Mouse (Mus musculus): Measurements from ENCODE around the gene Pygo2. TPM values are rescaled to one million over a fixed set of nuclear protein-coding genes. Genes with fewer than 3 reads are reported as not detected.

The Pygo2 gene
- polyA plus RNA-seq, 1 experiment from 2014 or later: 5.9 TPM

DNA sequence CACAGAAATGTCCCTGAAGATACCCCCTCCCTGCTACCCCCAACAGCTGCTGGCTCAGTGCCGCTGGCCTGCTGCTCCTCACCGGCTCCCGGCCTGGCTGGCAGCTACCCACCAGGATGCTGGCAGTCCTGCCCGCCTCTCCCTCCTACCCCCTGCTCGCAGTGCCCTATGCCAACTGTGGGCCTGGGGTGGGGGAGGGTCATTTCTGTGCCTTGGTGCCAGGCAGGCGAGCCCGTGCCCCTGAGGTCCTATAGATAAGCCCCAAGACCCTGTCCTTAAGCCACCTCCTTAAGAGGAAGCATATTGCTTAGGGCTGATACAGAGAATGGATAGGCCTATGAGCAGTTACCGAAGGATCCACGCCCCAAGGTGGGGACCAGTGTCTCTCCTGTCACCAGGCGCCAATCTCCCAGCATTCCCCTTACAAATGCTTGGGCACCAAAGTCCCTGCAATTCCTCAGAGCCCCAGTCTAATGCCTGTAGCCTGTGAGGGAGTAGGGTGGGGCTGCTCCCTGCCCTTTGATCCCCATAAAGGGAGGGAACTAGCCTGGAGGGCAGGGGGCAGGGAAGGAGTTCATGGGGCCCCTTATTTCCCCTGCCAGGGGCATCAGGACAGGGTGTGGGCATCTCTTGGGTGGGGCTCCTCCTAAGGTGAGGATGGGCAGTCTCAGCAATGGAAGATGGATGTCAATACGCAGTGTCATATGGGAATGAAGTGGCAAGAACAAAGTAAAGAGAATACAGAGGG, 41.7 kb upstream of the Pygo2 start:
- Histone ChIP-seq H3K27me3 (ENCODE audit: insufficient read depth, low read length) (peaks cover 12% of the 10 kb centered on the region), H3K4me1 (ENCODE audit: insufficient read depth) (peaks cover 51% of the 10 kb centered on the region)

DNA sequence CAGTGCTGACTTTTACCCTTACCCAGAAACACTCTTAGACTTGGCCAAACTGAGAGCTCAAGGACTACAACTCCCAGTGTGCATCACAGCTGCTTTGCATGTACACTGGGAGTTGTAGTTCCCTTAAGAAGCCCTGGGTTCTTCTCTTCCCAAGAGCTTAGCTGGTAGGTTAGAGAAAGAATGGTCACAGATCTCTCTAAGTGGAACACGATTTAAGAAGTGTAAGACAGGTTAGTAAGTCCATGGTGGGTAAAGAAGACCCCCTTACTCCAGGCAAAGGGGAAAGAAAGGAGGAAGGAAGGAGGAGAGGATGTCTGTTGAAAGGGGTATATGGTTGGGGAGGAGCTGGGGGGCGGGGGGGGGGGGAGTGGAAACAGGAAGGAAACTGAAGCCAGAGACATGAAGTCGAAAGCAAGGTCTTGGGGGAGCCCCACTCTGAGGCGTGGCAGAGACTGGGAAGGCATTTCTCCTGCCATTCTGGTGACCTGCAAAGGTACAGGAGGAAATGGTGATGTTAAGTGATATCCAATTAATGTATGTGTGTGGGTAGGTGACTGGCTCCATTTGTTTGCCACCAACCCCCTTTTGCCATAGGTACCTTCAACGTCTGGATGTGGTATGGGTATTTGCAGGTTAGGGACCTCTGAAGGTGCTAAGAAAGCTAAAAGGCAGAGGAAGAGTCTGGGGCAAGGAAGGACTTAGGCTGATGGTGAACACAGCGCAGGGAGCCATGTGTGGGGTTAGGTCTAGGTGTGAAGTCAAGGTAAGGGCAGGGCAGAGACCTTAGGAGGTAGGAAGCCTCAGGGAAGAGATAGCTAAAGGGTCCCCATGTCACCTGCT, 40.9 kb upstream of the Pygo2 start:
- TF ChIP-seq EP300 (IDR thresholded peaks at IDR 0.05; ENCODE audit: low read depth) (no peak), CTCF (IDR thresholded peaks at IDR 0.05; ENCODE audit: low read depth) (no peak)
- 0 out of 2 replicates have a peak, but pooled peaks cover 5% of the 10 kb centered on the region for H3K36me3 ChIP-seq (replicated peaks; ENCODE audit: insufficient read depth, low read length)
- peaks cover 12% of the 10 kb centered on the region for H3K27me3 ChIP-seq (ENCODE audit: insufficient read depth, low read length)
- peak; percentile 47 for DNase-seq
- no peak overlapping the region for H3K9ac ChIP-seq (replicated peaks)
- 31% methylated on average over 6 of the region's 6 CpGs for WGBS (ENCODE audit: insufficient replicate concordance)
- H3K9me3 ChIP-seq (ENCODE audit: low read length): no peaks in the 10 kb centered on the region
- peak overlapping the region; percentile 100 for H3K4me2 ChIP-seq (ENCODE audit: low read depth, low read length)
- peak overlapping the region; percentile 99 for H3K27ac ChIP-seq (ENCODE audit: low read depth)
- H3K4me1 ChIP-seq (ENCODE audit: insufficient read depth): peaks cover 55% of the 10 kb centered on the region
- ATAC-seq: no peak
- H3K4me3 ChIP-seq (ENCODE audit: low read depth, low read length): peak overlapping the region; percentile 78; the same call in 1 of the 2 replicates

More for the DNA sequence above, 41.7 kb upstream of the Pygo2 start:
- Histone ChIP-seq H3K4me2 (ENCODE audit: low read depth, low read length) (peak overlapping the region; percentile 60), H3K9me3 (ENCODE audit: low read length) (no peaks in the 10 kb centered on the region), H3K36me3 (replicated peaks; ENCODE audit: insufficient read depth, low read length) (0 out of 2 replicates have a peak, but pooled peaks cover 5% of the 10 kb centered on the region), H3K4me3 (ENCODE audit: low read depth, low read length) (peak overlapping the region; percentile 36), H3K9ac (replicated peaks) (peak overlapping the region; percentile 34; the same call in 1 of the 2 replicates), H3K27ac (ENCODE audit: low read depth) (peak overlapping the region; percentile 99)
- DNase-seq (no peak), ATAC-seq (no peak)
- TF ChIP-seq EP300 (IDR thresholded peaks at IDR 0.05; ENCODE audit: low read depth) (no peak), CTCF (IDR thresholded peaks at IDR 0.05; ENCODE audit: low read depth) (no peak)
- WGBS (ENCODE audit: insufficient replicate concordance): 57% methylated on average over 11 of the region's 11 CpGs

DNA sequence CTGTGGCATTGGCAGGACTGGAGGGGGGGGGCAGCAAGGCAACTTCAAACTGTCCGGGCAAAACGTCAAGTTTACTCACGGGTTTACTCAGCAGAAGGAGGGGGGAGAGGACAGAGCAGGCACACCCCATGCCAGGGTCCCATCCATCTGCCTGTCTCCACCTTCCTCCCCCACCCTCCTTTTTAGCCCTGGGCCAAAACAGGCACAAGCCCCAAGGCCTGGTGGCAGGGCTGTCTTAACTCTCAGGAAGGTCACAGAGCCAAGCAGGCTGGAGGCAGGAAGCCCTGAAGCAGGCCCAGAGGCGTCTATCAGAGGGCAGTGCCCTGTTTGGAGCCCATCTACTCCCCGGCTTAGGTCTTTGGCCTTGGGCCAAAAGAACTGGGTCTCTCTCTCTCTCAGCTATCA, 39.9 kb upstream of the Pygo2 start:
- H3K9ac ChIP-seq (replicated peaks): peak overlapping the region; percentile 82
- H3K4me2 ChIP-seq (ENCODE audit: low read depth, low read length): peak overlapping the region; percentile 100
- 0 out of 2 replicates have a peak, but pooled peaks cover 4% of the 10 kb centered on the region for H3K36me3 ChIP-seq (replicated peaks; ENCODE audit: insufficient read depth, low read length)
- peaks cover 56% of the 10 kb centered on the region for H3K4me1 ChIP-seq (ENCODE audit: insufficient read depth)
- peak overlapping the region; percentile 99 for H3K27ac ChIP-seq (ENCODE audit: low read depth)
- no peaks in the 10 kb centered on the region for H3K9me3 ChIP-seq (ENCODE audit: low read length)
- 28% methylated on average over 5 of the region's 5 CpGs for WGBS (ENCODE audit: insufficient replicate concordance)
- H3K4me3 ChIP-seq (ENCODE audit: low read depth, low read length): peak overlapping the region; percentile 78
- H3K27me3 ChIP-seq (ENCODE audit: insufficient read depth, low read length): peaks cover 12% of the 10 kb centered on the region
- DNase-seq (no peak), ATAC-seq (no peak)
- TF ChIP-seq CTCF (IDR thresholded peaks at IDR 0.05; ENCODE audit: low read depth): no peak

DNA sequence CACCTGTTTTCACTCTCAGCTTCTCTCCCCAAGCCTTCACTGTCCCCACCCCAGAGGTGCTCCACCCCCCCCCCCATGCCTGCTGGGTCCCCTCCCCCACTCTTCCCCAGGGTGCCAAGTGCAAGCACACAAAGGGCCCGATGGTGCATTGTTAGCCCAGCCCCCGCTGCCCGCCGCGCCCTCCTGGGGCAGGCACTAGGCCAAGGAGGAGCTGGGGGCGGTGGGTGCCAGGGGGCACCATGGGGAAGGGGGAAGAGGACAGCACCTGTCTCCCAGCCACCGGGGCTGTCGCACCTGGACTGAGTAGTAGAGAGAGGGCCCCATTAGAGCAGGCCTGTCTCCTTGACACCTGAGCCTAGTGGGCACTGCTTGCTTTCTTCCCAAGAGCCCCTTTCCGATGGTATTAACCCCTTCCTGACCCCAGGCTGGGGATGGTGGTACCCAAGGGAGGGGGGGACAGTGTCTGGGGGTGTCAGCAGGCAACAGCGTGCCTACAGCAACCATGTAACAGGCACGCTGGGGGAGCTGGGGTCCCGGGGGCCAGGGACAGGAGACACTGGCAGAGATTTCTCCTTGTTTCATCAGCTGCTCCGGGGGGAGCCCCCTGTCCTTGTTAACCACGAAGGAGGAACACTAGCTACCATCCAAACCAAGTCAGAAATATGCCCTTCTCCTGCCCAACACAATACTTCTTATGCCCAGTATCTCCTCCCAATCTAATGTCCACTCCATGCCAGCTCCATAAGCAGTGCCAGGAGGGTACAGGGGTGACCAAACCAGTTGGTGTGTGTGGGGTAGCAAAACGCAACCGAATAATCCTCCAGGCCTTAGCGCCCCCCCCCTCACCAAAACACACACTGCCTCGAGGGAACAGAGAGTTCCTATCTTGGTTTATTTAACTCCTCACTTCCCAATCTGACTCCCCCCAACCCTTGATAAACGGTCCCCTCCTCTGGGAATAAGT, 39.0 kb upstream of the Pygo2 start:
- Histone ChIP-seq H3K4me1 (ENCODE audit: insufficient read depth) (peaks cover 62% of the 10 kb centered on the region), H3K4me2 (ENCODE audit: low read depth, low read length) (peak overlapping the region; percentile 100), H3K9me3 (ENCODE audit: low read length) (no peaks in the 10 kb centered on the region), H3K4me3 (ENCODE audit: low read depth, low read length) (peak overlapping the region; percentile 78), H3K27me3 (ENCODE audit: insufficient read depth, low read length) (peaks cover 12% of the 10 kb centered on the region), H3K36me3 (replicated peaks; ENCODE audit: insufficient read depth, low read length) (no peaks in the 10 kb centered on the region), H3K27ac (ENCODE audit: low read depth) (peak overlapping the region; percentile 99), H3K9ac (replicated peaks) (peak overlapping the region; percentile 82)
- TF ChIP-seq EP300 (IDR thresholded peaks at IDR 0.05; ENCODE audit: low read depth) (no peak), CTCF (IDR thresholded peaks at IDR 0.05; ENCODE audit: low read depth) (no peak)
- DNase-seq (peak; percentile 57), ATAC-seq (no peak)
- WGBS (ENCODE audit: insufficient replicate concordance): 17% methylated on average over 19 of the region's 19 CpGs

DNA sequence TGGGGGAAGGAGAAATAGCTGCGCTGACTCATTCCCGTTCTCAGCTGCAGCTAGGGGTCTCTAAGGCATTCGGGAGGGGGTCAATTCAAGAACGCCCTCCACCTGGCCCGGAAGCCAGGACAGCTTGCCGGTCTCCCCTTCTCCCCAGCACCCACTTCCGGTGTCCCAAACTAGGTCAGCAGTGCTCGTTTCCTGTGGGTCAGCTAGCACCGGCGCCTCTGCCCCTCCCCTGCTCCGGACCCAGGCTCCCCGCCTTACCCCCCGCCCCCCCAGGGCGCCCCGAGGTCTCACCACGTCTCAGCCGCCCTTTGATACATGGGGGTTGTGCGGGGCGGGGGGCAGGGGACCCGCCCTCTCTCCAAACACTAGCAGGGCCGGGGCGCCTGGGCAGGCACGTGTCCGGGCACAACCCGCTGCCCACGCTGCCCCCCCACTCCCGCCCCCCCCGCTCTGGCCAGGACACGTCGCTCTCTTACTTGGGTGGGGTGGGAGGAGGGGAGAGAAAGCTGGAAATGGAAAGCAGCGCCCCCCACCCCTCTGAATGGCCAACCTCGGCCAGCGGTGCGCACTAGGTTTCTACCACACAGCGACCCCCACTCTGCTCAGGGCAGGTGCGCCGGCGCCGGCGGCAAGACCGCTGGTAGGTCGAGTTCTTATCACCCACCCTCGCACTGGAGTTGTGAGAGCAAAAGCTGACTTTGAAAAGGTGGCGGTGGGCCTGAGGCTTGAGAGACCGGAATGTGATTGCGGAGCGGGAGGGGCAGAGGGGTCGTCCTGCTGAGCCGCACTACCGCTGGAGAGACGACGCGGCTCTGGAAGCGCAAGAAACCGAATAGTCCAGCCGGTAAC, 38.1 kb upstream of the Pygo2 start:
- Histone ChIP-seq H3K27ac (ENCODE audit: low read depth) (peak overlapping the region; percentile 99), H3K4me3 (ENCODE audit: low read depth, low read length) (peak overlapping the region; percentile 78), H3K9me3 (ENCODE audit: low read length) (no peaks in the 10 kb centered on the region), H3K9ac (replicated peaks) (peak overlapping the region; percentile 82), H3K27me3 (ENCODE audit: insufficient read depth, low read length) (peaks cover 12% of the 10 kb centered on the region), H3K4me2 (ENCODE audit: low read depth, low read length) (peak overlapping the region; percentile 100), H3K4me1 (ENCODE audit: insufficient read depth) (peaks cover 66% of the 10 kb centered on the region), H3K36me3 (replicated peaks; ENCODE audit: insufficient read depth, low read length) (no peaks in the 10 kb centered on the region)
- TF ChIP-seq EP300 (IDR thresholded peaks at IDR 0.05; ENCODE audit: low read depth) (peak; percentile 18; the same call in 1 of the 2 replicates), CTCF (IDR thresholded peaks at IDR 0.05; ENCODE audit: low read depth) (peak; percentile 6; the same call in 1 of the 2 replicates)
- ATAC-seq: peak; percentile 7; the same call in 1 of the 2 replicates
- WGBS (ENCODE audit: insufficient replicate concordance): 1% methylated on average over 46 of the region's 56 CpGs
- DNase-seq: peak; percentile 77
